Mouse (Mus musculus) E14TG2a.4 (cell line): Measurements from ENCODE around the gene Serinc4.

ENCODE experiments used
- CTCF ChIP-seq: conservative IDR thresholded peaks from 2 replicates; pipeline ENCODE4 v1.5.1; 2014; ENCODE audit warnings: low read length
- POU5F1 ChIP-seq: IDR thresholded peaks from 2 replicates; pipeline ENCODE4 v1.6.1; 2014; ENCODE audit warnings: low read length, borderline replicate concordance

DNA sequence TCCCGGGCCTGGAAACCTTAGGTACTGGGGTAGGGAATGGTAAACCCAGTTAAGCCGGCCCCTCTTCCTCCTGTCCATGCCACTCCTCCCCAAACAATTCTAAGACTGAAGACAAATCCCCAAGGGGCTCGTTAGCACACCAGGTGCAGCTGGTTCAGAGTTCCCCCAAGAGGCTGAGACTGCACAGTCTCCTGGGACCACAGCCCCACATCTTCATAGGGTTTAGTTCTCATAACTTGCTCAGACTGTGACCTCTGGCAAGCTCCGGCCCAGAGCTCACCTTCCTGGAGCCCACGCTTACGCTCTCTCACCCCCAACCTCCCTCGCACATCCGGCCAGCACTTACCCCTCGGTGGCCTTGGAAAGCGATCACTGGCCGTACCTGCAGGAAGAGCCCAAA, 14.8 kb downstream of the Serinc4 start:
- TF ChIP-seq CTCF (no peak), POU5F1 (no peak)
